Mouse (Mus musculus) stomach, embryonic 14.5 days (tissue): ENCODE measurements around the gene Nckipsd. TPM values are rescaled to one million over a fixed set of nuclear protein-coding genes. Genes with fewer than 3 reads are reported as not detected.

ENCODE experiments used
- ATAC-seq: fragments of 200-750 bp; cut with Nextera tagmentation; 2 replicates; pipeline ENCODE4 v1.8.0; 2017; ENCODE audit warnings: low read depth, moderate TSS enrichment; ENCODE audit not compliant: insufficient number of reproducible peaks, insufficient read depth, low FRiP score
- H3K27ac ChIP-seq: fragments of 300-500 bp; sonication (generic); 2 replicates; pipeline ENCODE4 v1.5.1; 2014; ENCODE audit warnings: mild to moderate bottlenecking, low read length, moderate library complexity, mixed read lengths
- H3K27me3 ChIP-seq: fragments of 300-500 bp; sonication (generic); 2 replicates; pipeline ENCODE4 v1.6.1; 2014; ENCODE audit warnings: low read length, control low read depth, mixed read lengths; ENCODE audit not compliant: control insufficient read depth, insufficient read depth
- H3K36me3 ChIP-seq: fragments of 300-500 bp; sonication (generic); 2 replicates; pipeline ENCODE4 v1.6.1; 2014; ENCODE audit warnings: mild to moderate bottlenecking, control low read depth, low read length, moderate library complexity, mixed read lengths; ENCODE audit not compliant: control insufficient read depth, insufficient read depth
- H3K4me1 ChIP-seq: fragments of 300-500 bp; sonication (generic); 2 replicates; pipeline ENCODE4 v1.6.1; 2014; ENCODE audit warnings: low read length, control low read depth, mixed read lengths; ENCODE audit not compliant: control insufficient read depth, insufficient read depth
- H3K4me2 ChIP-seq: fragments of 300-500 bp; sonication (generic); replicated peaks from 2 replicates; pipeline ENCODE4 v1.6.1; 2014; ENCODE audit warnings: low read depth, low read length, control low read depth
- H3K4me3 ChIP-seq: fragments of 300-500 bp; sonication (generic); 2 replicates; pipeline ENCODE4 v1.5.1; 2014; ENCODE audit warnings: low read depth, low read length, control low read depth
- H3K9ac ChIP-seq: fragments of 300-500 bp; sonication (generic); replicated peaks from 2 replicates; pipeline ENCODE4 v1.6.1; 2014; ENCODE audit warnings: low read depth, mild to moderate bottlenecking, control low read depth, low read length, moderate library complexity, mixed read lengths
- H3K9me3 ChIP-seq: fragments of 300-500 bp; sonication (generic); 2 replicates; pipeline ENCODE4 v1.6.1; 2016; ENCODE audit warnings: low read depth, low read length, control low read depth; ENCODE audit not compliant: control insufficient read depth
- WGBS: fragments of 180-500 bp; shearing (Covaris S2); extraction: QIAGEN DNeasy Blood & Tissue Kit; methylation state at CpG from one replicate; pipeline ENCODE4 v1.1.7; 2014; 5-methylcytosine and 5-hydroxymethylcytosine counted together
- polyA plus RNA-seq: library from polyadenylated mRNA; unstranded; fragments of >200 nt; fragmentation: Nextera tagmentation; extraction: Ambion mirVana; gene quantifications from 2 replicates; pipeline ENCODE4 v1.2.1, GENCODE M21; 2014

Gene Nckipsd
- 11.9 and 15.3 TPM in 2 replicates for polyA plus RNA-seq

DNA sequence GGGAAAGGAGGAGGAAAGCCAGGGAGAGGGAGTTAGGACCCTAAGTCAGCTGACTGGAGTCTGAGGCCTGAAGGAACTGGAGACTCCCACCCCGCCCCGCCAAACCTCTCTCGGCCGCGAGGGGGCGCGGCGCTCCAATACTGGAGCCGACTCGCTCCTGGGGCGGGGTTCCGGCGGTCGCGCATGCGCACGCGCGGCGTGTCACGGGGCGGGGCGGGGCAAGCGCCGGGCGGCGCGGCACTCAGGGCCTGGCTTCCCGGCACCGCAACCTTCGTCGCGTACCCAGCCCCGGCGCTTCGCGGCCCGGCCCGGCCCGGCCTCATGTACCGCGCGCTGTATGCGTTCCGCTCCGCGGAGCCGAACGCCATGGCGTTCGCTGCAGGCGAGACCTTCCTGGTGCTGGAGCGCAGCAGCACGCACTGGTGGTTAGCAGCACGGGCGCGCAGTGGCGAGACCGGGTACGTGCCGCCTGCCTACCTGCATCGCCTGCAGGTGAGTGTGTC lies at the start of gene Nckipsd:
Gene Nckipsd (plus strand): TSS at position 206 of the 503 bp plus-strand sequence.
- Histone ChIP-seq H3K9me3 (no peaks in the 10 kb centered on the region), H3K27ac (no peak within 1 kb of the TSS), H3K27me3 (no peaks in the 10 kb centered on the region), H3K9ac (peak within 1 kb of the TSS; percentile 73), H3K4me3 (peak within 1 kb of the TSS; percentile 79), H3K4me1 (peaks cover 16% of the 10 kb centered on the region; the same call in 1 of the 2 replicates), H3K4me2 (peak within 1 kb of the TSS; percentile 84), H3K36me3 (peaks cover 23% of the 10 kb centered on the region)
- ATAC-seq = peak; percentile 89
- under 1% methylated on average over 50 of the region's 62 CpGs for WGBS

DNA sequence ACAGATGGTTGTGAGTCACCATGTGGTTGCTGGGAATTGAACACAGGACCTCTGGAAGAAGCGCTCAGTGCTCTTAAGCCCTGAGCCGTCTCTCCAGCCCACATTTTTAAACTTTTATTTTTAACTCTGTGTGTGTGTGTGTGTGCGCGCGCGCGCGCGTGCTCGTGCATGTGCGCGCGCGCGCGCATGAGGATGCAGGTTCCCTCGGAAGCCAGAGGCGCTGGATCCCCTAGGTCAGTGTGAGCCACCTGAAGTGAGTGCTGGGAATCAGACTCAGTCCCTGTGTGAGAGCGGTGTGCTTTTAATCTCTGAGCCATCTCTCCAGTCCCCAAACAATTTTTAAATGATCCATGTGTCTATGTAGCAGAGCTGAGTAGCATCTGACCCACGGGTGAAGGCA lies 49.0 kb upstream of the Nckipsd start:
- WGBS = 94% methylated on average over 20 of the region's 20 CpGs
- ATAC-seq = no peak
- Histone ChIP-seq H3K27ac (no peak overlapping the region), H3K9me3 (no peaks in the 10 kb centered on the region), H3K36me3 (no peaks in the 10 kb centered on the region), H3K4me1 (no peaks in the 10 kb centered on the region), H3K27me3 (no peaks in the 10 kb centered on the region), H3K4me2 (no peak overlapping the region), H3K4me3 (no peak overlapping the region), H3K9ac (no peak overlapping the region)

DNA sequence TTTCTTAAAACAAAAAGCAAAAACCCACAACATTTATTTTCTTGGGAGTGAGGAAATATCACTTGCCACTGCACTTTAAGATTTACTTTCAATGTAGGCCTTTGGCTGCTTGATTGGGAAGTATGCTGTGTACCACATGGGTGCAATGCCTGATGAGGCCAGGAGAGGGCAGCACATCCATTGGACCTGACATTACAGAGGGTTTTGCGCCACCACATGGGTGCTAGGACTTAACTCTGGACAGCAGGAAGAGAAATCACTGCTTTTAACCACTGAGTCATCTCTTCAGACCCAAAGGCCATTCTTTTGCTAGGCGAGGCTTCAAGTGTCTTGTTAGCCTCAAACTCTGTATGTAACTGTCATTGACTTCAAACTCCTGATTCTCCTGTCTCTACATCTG lies 48.4 kb upstream of the Nckipsd start:
- 67% methylated on average over 2 of the region's 2 CpGs for WGBS
- no peak for ATAC-seq

DNA sequence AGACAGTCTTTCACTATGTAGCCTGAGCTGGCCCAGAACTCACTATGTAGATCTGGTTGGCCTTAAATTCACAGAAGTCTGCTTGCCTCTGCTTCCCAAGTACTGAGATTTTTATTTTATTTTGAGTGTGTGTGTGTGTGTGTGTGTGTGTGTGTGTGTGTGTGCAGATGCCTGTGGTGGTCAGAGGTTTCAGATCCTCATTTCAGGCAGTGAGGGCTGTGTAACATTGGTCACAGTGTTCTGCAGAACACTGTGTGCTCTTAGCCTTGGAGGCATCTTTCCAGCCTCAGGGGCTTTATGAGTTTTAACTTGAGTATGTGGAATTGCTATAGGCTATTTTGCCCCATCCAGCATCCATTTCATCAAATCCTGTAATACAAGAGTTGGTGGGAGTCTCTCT lies 46.6 kb upstream of the Nckipsd start:
- Histone ChIP-seq H3K27me3 (no peaks in the 10 kb centered on the region), H3K4me2 (no peak overlapping the region)
- ATAC-seq = no peak

More for the DNA sequence above, 48.4 kb upstream of the Nckipsd start:
- no peak overlapping the region for H3K27ac ChIP-seq
- no peak overlapping the region for H3K9ac ChIP-seq
- no peaks in the 10 kb centered on the region for H3K4me1 ChIP-seq
- H3K27me3 ChIP-seq = no peaks in the 10 kb centered on the region
- no peak overlapping the region for H3K4me2 ChIP-seq
- no peak overlapping the region for H3K4me3 ChIP-seq
- H3K36me3 ChIP-seq = no peaks in the 10 kb centered on the region
- H3K9me3 ChIP-seq = no peaks in the 10 kb centered on the region

DNA sequence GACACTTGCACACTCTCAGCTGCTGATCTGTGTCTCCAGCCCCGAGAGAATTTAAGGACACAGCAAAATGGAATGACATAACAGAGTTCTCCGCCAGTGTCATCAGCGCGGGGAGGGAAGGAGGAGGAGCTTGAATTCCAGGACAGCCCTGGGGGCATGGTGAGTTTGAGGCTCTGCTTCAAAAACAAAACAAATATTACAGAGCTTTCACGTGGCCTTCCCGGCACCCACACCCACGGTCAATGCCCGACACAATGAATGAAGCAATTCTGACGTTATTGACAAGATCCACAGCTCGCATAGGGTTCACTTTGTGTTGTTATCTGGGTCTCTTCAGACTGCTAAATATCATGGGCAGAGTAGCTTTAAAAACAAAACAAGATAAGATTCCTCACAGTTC lies 43.2 kb upstream of the Nckipsd start:
- no peak for ATAC-seq
- Histone ChIP-seq H3K27ac (no peak overlapping the region), H3K27me3 (no peaks in the 10 kb centered on the region), H3K9me3 (no peaks in the 10 kb centered on the region), H3K4me1 (no peaks in the 10 kb centered on the region), H3K9ac (no peak overlapping the region), H3K4me3 (no peak overlapping the region), H3K36me3 (no peaks in the 10 kb centered on the region), H3K4me2 (no peak overlapping the region)
- 70% methylated on average over 10 of the region's 10 CpGs for WGBS

More for the DNA sequence above, 46.6 kb upstream of the Nckipsd start:
- Histone ChIP-seq H3K4me1 (no peaks in the 10 kb centered on the region), H3K9me3 (no peaks in the 10 kb centered on the region), H3K9ac (no peak overlapping the region), H3K4me3 (no peak overlapping the region), H3K36me3 (no peaks in the 10 kb centered on the region), H3K27ac (no peak overlapping the region)

DNA sequence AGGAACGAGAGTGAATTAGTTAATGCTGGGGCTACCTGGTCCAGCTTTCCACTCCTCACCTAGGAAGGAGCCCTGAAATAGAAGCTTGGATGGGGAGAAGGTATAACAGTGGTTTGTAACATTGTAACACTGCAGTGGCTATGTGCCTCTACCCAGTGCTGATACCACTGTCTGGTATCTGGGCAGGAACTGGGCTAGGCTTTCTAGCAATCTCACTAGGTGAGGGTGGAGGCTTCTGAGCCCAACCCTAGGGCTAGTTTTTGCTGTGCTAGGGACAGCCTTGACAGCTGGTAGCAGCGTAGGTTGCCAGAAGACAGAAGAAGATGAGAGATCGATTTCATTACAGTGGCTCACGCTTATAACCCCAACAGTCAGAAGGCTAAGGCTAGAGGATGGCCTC lies 31.6 kb upstream of the Nckipsd start:
- 81% methylated on average over 4 of the region's 4 CpGs for WGBS
- no peak for ATAC-seq

DNA sequence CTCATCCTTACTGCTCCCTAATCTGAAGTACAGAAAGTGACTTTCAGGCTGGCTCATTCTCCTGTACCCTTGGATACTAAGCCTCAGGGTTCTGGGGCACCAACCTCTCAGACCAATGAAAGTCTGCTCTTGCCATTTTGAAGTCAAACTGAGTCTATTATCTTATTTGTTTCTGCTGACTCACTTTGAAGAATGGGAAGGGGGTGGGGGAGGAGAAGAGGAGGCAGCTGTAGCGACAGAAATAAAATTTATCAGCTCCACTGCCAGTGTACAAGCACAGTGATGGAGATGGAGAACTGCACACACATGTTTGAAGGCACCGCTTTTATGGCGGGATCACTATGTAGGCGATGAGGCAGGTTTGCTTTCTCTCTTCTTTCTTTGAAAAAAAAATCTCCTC lies 30.9 kb upstream of the Nckipsd start:
- peaks cover 7% of the 10 kb centered on the region; the same call in 1 of the 2 replicates for H3K4me1 ChIP-seq
- H3K4me3 ChIP-seq = no peak overlapping the region
- no peaks in the 10 kb centered on the region for H3K27me3 ChIP-seq
- 78% methylated on average over 4 of the region's 4 CpGs for WGBS
- H3K9ac ChIP-seq = no peak overlapping the region
- no peak overlapping the region for H3K4me2 ChIP-seq
- H3K36me3 ChIP-seq = no peaks in the 10 kb centered on the region
- H3K9me3 ChIP-seq = peaks cover 8% of the 10 kb centered on the region; the same call in 1 of the 2 replicates
- no peak for ATAC-seq
- no peak overlapping the region for H3K27ac ChIP-seq

More for the DNA sequence above, 31.6 kb upstream of the Nckipsd start:
- no peak overlapping the region for H3K27ac ChIP-seq
- H3K4me2 ChIP-seq = no peak overlapping the region
- H3K4me1 ChIP-seq = peaks cover 4% of the 10 kb centered on the region; the same call in 1 of the 2 replicates
- H3K9ac ChIP-seq = no peak overlapping the region
- peaks cover 10% of the 10 kb centered on the region; the same call in 1 of the 2 replicates for H3K9me3 ChIP-seq
- H3K27me3 ChIP-seq = no peaks in the 10 kb centered on the region
- H3K36me3 ChIP-seq = no peaks in the 10 kb centered on the region
- H3K4me3 ChIP-seq = no peak overlapping the region

DNA sequence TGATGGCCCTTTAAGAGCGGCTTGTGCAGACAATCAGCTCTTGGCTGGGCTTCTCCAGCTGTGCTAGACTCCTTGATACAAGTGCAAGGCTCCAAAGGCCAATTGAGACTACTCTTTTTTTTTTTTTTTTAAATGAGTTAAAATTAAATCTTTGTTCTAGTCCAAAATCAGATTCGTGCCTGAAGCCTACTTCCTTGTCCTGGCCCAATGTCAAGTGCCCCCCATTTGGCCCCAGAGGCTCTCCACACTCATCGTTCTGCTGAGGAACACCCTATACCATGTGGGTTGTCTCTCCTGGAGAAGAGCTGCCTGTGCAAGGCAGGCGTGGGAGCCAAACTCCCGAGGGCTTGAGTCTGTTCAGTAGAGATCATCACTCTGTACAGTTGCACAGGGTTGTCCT lies 27.2 kb upstream of the Nckipsd start:
- no peak overlapping the region for H3K9ac ChIP-seq
- no peaks in the 10 kb centered on the region for H3K9me3 ChIP-seq
- no peak overlapping the region for H3K27ac ChIP-seq
- no peaks in the 10 kb centered on the region for H3K27me3 ChIP-seq
- ATAC-seq = no peak
- no peaks in the 10 kb centered on the region for H3K36me3 ChIP-seq
- H3K4me2 ChIP-seq = no peak overlapping the region
- H3K4me3 ChIP-seq = no peak overlapping the region
- 66% methylated on average over 5 of the region's 5 CpGs for WGBS
- H3K4me1 ChIP-seq = peaks cover 9% of the 10 kb centered on the region; the same call in 1 of the 2 replicates

DNA sequence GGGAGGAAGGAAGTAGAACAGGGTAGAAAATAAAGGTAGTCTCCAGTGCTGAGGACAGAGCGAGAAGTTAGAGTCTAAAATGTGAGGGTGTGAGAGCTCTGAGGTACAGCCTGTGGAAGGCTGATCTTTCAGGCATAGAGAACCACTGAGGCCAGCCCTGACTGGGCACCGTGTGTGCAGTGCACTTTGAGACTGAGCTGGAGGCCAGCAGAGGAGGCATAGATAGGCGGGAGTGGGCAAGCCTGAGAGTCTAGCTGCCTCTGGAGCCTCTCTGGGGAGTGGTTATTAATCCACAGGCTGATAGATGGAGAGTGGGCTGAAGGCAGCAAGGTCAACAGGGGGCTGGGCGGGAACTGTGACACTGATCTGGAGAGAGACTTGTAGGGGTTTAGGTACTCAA lies 26.3 kb upstream of the Nckipsd start:
- 41% methylated on average over 4 of the region's 4 CpGs for WGBS
- Histone ChIP-seq H3K27ac (no peak overlapping the region), H3K4me3 (no peak overlapping the region), H3K9ac (no peak overlapping the region), H3K9me3 (no peaks in the 10 kb centered on the region), H3K36me3 (no peaks in the 10 kb centered on the region), H3K27me3 (no peaks in the 10 kb centered on the region), H3K4me1 (peaks cover 11% of the 10 kb centered on the region; the same call in 1 of the 2 replicates), H3K4me2 (no peak overlapping the region)
- ATAC-seq = no peak
